Mouse (Mus musculus) kidney, postnatal 4 days (tissue): ENCODE measurements around the gene Hexb.
A peak's percentile ranks its signal among the peaks of the same experiment; 100 is the strongest.

Experiments used
- DNase-seq, 2 experiments: peaks; one replicate each; pipeline ENCODE4 v3.0.0; 2021; ENCODE audit warnings: mixed read lengths in 2 of 2

The Hexb gene

DNA sequence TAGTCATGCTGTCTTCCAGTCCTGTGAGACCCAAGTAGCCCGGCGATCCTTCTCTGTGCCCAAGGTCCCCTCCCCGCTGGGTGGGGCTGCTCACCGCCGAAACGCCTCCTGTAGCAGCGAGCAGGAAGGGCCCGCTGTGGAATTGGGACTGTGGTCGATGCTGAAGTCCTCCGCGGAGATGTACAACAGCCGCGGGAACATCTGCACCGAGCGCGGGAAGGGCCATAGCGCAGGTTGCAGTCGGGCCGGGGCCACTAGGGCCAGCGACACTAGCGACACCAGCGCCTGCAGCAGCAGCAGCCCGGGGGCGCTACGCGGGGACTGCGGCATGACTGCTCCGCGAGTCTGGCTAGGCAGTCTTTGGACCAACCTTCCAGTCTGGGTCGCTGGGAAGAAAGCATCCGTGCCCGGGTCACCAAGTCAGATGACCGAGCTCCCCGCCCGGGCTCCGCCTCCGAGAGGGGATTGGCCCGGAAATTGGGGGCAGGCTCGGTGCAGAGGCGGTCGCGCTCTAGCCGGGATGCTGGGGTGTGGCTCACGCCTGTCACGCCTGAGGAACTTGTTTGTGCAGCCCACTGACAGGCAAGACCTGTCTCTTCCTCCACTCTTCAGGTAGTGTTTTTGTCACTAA is at the start of gene Hexb:
Hexb (minus strand) TSS at position 426 of the 631 bp plus-strand sequence.
- DNase-seq: peak; percentile 93 to 96

DNA sequence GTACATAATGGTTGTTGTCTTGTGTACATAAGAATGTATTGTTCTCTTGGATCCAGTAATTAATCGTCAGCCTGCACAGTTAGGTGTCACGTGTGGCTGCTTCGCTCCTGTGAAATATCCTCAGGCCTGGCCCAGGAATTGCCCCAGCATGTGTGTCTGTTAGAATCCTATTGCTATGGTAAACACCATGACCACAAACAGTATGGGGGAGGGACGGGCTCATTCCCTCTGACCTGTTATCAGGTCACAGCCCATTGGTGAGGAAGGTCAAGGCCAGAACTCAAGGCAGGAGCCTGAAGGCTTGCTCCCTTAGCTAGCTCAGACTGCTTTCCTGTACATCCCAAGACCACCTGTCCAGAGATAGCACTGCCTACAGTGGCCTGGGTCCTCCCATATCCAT is 49.6 kb upstream of the Hexb start:
- no peak for DNase-seq

DNA sequence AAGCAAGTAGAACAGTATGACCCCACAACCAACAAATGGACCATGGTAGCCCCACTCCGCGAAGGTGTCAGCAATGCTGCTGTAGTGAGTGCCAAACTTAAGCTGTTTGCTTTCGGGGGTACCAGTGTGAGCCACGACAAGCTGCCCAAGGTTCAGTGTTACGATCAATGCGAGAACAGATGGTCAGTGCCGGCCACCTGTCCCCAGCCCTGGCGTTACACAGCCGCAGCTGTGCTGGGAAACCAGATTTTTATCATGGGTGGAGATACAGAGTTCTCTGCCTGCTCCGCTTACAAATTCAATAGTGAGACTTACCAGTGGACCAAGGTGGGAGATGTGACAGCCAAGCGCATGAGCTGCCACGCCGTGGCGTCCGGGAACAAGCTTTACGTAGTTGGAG is 48.1 kb upstream of the Hexb start:
- no peak for DNase-seq

DNA sequence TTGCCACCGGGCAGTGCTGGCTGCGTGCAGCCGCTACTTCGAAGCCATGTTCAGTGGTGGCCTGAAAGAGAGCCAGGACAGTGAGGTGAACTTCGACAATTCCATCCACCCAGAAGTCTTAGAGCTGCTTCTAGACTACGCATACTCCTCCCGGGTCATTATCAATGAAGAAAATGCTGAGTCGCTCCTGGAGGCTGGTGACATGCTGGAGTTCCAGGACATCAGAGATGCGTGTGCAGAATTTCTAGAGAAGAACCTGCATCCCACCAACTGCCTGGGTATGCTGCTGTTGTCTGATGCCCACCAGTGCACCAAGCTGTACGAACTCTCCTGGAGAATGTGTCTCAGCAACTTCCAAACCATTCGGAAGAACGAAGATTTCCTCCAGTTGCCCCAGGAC is 47.0 kb upstream of the Hexb start:
- no peak for DNase-seq

DNA sequence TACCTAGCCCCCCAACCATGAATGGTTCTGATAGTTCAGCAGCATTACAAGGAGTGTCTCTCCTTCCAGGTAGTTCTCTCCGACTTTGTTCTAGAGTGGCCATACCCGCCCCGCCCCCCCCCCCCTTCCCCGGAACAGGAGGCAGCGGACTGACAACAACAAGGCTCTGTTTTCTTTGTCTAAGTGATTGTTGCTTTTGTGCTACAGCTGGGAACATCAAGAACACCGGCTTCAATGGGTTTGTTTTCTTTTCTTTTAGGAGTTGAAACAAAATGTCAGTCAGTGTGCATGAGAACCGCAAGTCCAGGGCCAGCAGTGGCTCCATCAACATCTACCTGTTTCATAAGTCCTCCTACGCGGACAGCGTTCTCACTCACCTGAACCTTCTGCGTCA is 46.6 kb upstream of the Hexb start:
- no peak for DNase-seq

DNA sequence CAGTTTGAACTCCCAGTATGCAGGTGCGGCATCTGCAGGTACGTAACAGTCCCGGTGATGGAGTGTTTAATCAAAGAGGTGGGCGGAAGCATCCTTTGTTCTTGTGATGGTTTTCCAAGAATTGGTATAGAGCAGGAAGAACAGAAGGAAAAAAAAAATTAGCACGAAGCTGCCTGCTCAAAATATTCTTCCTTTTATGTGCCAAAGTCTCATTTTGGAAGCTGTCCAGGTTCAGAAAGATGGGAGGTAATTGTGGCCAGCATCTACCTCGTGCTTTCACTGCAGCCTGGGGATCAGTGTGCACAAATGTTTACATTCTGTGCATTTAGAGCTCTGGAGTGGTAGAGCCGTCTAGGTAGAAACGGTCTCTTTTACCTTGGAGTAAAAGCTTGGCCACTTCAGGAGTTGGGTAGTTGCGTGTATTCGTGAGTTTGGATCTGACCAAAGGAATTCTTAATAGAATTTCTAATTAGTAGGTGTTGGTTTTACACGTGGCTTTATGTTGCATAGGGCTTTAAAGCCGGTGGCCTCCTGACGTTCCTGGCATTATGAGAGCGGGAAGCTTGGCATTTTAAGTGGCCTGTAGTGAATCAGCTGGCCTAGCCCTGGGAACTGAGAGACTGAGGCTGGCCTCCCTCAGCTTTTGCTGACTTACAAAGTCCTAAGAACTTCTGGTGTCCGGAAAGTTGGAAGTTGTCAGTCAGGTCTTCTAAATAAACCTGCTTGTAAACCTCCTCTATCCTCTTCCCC is 46.0 kb upstream of the Hexb start:
- DNase-seq: no peak

DNA sequence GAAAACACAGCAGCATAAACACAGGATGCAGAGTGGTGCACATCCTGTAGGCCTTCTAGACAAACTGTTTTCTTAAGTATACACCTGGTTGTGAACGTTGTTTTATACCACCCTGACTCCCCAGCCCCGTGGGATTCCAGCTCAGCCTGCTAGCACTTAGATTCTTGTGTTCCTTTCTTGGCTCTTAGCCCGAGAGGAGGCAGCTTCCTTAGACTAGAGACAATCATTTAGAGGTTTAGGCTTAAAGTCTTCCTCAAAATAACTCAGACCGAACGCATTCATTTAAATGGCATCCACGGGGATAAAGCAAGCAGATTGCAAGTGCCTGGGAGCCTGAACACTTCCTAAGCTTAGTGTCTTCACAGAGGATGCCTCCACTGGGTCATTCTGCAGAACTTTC is 44.6 kb upstream of the Hexb start:
- no peak for DNase-seq

DNA sequence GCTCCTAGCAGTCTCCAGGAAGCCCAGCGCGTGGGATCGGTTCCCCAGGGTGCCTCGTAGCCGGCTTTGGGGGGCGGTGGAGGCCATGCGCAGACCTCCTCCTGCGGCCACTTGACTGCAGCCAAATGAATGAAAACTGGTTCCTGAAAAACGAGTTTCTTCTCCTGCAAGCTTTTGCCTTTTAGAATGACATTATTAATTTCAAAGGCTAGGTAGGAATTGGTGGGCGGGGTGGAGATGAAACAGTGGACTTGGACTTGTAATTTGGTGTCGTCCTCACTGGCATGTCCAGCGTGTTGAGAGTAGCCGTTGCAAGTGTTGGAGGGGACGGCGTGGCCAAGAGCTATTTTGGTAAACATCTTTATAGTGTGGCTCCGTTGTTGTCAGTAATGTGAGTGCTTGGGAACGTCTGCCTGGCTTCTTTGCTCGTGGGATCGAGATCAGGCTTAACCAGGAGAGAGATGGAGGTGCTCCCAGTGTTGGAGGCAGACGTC is 43.7 kb upstream of the Hexb start:
- DNase-seq: no peak

DNA sequence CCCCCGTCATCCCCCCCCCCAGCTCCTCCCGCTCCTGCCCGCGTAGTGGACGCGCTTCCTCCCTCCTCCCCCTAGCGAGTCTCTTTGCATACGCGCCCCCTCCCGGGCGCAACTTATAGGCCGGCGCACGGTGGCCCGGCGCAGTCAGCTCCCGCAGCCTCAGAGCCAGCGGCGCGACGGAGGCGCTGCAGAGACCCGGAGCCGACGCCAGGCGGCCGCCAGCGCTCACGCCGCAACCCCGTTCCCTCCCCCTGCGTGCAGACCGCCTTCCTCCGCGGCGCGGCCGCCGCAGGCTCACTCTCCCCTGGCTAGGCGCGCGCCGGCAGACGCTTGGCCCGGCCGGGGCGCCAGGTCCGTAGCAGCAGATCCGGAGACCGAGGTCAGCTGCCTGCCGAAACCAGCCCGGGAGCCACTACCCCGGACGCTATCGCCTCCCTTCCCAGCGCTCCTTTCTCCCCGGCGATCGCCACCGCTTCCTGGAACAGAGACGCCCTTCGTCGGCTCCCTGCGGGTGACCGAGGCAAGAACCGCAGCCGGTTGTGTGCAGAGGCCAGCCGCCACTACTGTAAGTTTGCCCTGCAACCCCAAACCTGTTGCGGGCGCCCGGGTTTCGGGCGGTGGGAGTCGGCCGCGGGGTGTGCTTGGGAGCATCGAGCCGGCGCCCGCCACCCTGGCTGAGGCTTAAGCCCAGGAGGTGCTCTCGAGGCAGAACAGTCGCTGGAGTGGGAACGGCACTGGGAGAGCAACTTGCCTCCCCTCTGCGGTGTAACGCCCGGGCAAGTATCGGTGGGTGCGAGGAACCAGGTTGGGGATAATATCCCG is 43.0 kb upstream of the Hexb start, which contains the start of gene Enc1:
Enc1 (plus strand) TSS at position 141 of the 822 bp plus-strand sequence.
- DNase-seq: peak; percentile 92 to 96

DNA sequence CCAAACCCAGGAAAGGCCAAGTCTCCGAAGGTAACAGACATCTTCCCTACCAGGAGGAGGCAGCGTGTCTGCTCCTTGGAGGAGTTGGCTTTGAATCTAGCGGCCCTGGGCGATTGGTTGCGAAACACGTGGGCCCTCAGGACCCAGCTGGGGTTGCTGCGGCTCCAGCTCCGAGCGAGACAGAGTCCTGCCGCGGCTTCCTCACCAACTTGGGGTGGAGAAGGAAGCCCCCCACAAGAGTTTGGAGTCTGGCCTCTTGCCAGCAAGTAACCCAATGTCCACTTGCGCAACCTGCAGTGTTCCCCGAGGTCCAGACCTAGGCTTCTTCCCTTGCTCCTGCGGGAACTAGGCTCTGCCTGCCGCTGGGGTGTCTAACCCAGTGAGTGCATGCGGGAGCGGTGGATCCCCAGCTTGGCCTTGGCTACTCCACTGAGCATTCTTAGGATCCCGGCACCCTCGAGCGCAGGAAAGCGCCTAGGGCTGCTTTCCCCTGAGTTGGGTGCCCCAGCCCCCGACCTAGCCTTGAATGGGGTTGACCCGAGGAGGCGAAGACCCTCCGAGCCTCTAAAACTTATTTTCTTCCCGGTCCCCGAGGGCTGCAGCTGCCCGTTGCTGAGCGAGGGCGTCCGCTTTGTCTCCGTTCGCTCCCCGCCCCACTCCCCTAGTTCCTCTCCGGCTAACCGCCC is 42.3 kb upstream of the Hexb start:
- peak; percentile 81 to 89 for DNase-seq

DNA sequence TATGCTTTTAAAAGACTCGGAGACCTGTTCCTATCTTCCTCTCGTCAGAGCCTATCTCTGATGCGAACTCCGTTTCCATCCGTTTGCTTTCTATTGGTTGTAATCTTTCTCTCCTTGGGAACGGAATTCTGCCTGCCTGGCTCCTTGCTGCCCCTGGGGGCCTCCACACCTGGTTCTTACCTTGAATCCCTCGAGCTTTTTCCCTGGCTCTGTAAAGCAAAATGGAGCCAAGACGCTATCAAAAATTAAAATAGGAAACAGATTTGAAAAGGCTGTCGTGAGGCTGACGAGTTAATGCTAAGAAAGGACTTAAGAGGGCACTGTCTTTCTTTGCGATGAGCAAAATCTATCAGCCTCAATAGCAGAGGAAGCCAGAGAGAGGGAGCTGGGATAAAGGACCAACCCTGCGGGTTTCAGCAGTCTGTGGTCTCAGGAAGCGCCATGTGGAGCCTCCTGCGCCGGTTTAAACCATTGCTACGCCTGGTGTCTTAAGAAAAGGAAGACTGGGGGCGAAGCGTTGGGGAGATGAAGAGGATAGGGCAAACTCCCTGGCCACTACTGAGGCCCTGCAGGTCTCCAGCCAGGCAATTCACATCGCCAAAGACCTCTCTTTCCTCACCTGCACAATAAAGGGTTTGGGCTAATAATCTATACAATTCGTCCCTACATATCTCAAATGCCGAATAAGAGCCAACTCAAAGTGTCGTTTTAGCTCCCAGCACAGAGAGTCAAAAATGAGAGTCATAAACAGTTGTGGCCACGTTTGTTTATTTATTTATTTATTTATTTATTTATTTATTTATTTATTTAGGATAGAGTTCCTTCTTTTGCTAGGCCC is 41.4 kb upstream of the Hexb start:
- peak; percentile 62 to 75 for DNase-seq

DNA sequence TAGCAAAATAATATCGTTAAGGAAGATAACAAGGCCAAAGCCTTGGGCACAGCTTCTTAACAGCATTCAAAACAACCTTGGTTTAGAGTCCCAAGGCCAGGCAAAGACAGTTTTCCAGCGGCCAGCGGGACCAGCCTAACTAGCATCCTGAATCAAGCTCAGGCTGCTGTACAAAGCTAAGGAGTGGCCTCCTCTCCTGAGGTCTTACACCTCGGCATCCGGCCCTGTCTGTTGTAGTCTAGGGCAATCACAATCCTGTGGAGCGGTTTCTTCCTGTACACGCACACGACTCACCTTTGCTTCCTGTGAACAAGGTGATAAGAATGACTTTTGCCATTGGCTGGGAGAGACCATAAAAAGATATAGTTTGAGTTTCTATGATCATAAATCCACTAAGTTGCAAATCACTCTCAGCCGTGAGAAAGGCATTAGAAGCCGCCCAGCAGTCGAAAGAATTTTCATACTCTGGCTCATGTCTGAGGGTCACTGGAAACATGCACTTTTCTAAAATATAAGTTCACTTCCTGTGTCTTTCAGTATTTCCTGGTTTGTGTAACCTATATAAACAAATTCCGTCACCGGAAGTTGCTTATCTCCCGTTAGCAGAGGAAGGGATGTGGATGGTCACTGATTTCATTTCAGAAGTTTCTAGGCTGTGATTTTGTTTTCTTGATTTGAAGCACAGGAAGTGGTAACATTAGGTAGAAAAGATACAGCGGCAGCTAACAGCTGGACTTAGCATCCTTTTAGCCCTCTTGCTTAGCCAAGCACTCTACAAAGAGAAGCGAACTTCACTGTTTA is 40.2 kb upstream of the Hexb start:
- DNase-seq: peak in 1 of 2 experiments; percentile 37

DNA sequence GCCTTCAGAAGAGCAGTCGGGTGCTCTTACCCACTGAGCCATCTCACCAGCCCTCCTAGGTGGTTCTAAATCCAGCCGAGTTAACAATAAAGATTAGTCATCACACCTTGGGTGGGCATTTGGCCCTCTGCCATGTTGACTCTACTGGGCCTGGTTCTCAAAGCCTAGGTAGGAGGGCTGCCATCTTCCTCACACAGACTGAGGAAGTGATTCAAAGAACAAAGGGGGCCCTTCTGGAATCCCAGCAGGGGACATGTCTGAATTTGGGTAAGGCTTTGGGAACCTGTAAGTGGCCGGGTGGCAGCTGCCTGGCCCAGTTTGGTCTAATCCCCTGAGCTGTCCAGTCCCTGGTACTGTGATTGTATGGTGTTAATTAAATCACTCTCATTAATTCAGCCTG is 39.5 kb upstream of the Hexb start:
- no peak for DNase-seq

DNA sequence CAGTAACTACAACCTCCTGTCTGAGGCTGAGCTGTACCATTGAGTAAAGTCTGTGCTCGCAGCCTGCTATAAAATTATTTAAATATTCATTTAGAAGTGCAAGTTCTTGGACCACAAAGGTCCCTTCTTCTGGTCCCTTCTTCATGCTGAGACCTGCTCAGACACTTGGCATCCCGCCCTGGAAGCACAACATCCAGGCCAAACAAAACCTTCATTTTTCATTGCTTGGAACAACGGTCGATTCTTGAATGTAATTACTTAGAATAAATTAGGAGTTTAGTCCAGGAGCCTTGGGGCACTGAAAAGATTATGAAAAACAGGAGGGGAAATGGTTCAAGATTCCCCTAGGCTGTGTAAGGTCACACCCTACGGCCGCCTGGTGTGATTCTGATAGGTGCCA is 37.8 kb upstream of the Hexb start:
- DNase-seq: no peak

DNA sequence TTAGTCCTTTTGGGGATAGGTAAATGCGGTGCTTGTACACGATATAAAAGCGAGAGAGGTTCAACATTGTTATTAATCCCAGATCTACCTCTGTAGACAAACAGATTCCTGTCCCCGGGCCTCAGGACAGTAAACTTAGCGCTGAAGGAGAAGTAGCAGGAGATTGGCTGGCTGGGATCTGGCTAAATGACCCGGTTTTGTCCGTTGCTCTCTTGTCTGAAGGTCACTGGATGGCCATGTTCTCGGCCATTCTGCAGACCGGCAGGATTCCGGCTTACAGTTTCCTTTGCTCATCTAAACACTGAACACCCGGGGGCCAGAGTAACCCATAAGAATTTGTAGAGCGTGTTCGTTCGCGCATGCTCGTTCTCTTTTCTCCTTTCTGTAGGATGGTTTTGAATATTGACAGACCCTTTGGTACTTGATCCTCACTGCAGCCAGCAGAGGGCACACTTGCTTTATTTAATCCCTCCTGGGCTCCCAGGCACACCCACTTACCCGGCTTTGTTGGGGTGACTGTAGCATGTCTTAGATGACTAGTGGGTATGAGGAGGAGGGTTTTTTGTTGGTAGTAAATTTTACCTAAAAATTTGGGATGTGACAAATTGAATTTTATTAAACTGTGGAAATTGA is 36.7 kb upstream of the Hexb start:
- DNase-seq: peak; percentile 91

DNA sequence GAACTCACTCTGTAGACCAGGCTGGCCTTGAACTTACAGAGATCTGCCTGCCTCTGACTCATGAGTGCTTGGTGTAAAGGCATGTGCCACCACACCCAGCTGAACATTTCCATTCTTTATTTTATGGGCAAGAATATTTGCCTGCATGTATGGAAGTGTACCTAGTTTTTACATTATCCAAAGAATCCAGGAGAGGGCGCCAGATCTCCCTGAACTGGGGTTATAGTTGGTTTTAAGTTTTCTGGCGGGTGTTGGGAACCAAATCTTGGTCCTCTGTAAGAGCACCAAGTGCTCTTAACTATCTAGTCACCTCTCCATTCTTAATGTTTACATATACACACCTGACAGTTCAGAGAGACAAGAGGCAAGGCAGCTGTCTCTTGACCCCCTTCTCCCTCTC is 34.9 kb upstream of the Hexb start:
- DNase-seq: no peak

DNA sequence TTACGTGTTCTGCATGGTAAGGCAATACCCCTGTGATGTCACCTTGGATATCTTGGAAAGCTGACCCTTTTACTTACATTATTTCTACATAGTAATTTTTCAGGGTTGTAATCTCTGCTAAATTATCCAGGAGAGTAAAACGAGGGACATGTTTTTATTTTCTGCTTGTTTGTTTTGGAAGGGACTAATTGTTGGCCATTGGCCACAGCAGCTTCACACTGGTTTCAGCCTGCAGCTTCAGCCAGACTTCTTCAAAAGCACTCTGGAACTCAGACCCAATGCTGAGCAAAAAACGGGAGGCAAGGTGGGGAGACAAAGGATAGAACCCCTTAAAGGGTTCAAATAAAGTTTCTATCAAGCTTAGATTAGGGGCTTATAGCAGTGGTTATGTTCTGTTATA is 31.9 kb upstream of the Hexb start:
- DNase-seq: no peak

DNA sequence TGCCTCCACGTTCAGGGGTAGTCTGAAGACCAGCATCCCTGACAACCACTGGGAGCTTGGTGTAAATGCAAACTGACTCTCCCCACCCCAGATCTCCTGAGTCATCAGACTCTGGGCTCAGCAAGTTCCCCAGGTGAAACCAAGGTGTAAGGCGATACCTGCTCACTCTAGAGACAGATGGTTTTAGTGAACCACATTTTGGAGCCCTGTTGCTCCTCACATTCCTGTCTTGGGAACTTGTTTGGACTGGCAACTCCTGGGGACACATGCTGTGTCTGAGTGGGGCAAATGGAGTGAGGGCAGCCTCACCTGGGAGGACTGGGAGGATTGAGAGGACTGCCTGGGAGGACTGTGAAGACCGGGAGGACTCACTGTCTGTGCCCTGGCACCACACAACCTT is 29.6 kb upstream of the Hexb start:
- DNase-seq: no peak

DNA sequence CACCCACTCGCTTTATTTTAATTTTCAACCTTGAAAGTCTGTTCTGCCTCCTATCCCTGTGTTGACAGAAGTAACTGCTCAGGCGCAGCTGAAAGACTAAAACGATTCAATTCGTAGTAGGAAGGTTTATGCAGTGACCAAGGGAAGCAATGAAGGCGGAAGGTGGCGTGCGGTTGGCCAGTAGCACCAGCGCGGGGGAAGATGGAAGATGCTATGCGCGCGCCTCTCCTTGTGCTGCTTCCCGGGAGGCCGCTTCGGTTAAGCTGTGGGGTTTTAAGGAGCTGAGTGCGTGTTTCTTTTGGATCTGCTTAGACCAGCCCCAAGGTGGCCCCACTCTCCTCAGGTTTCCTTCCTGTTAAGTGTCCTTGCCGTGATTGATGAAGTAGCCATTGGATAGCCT is 27.0 kb upstream of the Hexb start:
- peak in 1 of 2 experiments; percentile 52 for DNase-seq

DNA sequence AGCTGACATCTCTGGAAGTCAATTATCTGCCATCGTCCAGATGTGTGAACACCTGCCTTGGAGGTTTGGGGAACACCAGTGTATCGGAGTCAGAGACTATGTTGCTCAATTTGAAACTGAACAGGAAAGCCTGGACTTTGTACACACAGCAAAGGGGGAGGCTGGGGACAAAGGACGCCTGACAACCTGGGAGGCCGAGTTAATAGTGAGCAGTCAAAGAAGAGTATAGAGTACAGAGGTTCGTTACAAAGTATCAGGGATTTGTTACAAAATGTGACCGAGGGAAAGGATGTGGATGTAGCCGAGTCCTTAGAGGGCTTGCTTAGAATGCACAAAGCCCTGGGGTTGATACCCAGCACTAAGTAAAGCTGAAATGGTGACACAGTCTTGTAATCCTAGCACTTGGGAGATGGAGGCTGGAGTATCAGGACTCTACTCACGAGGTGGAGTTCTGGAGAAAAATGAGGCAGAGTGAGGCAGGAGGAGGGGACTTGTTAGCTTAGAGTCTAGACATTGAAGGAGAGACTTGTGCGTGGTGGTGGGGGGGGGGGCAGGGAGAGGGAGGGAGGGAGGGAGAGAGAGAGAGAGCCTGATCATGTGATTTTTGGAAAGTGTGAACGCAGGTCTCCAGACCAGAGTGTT is 26.3 kb upstream of the Hexb start:
- peak in 1 of 2 experiments; percentile 54 for DNase-seq
